Mouse (Mus musculus) midbrain, embryonic 14.5 days (tissue): Measurements from ENCODE around the gene Eif3d. TPM values are rescaled to one million over a fixed set of nuclear protein-coding genes. Genes with fewer than 3 reads are reported as not detected.
"Not testable (repeated sequence)": the region's sequence is repeated elsewhere in the genome, so short reads cannot be mapped to it uniquely, and the experiment has no call there.

ENCODE experiments used
- ATAC-seq: fragments of 200-750 bp; cut with Nextera tagmentation; 2 replicates; pipeline ENCODE4 v1.8.0; 2017; ENCODE audit warnings: moderate number of reproducible peaks, moderate library complexity; ENCODE audit not compliant: low FRiP score, low TSS enrichment
- DNase-seq: peaks from one replicate; pipeline ENCODE4 v3.0.0-alpha.2; 2015
- H3K27ac ChIP-seq: fragments of 300-500 bp; sonication (generic); replicated peaks from 2 replicates; pipeline ENCODE4 v1.5.1; 2014; ENCODE audit warnings: mild to moderate bottlenecking, low read depth, low read length, moderate library complexity
- H3K27me3 ChIP-seq: fragments of 300-500 bp; sonication (generic); 2 replicates; pipeline ENCODE4 v1.6.1; 2014; ENCODE audit warnings: low read length, control low read depth, mixed read lengths; ENCODE audit not compliant: control insufficient read depth, insufficient read depth
- H3K36me3 ChIP-seq: fragments of 300-500 bp; sonication (generic); 2 replicates; pipeline ENCODE4 v1.6.1; 2014; ENCODE audit warnings: low read length, control low read depth; ENCODE audit not compliant: control insufficient read depth, insufficient read depth
- H3K4me1 ChIP-seq: fragments of 300-500 bp; sonication (generic); 2 replicates; pipeline ENCODE4 v1.6.1; 2014; ENCODE audit warnings: mild to moderate bottlenecking, antibody characterized with exemption, low read length, control low read depth; ENCODE audit not compliant: control insufficient read depth, insufficient read depth
- H3K4me2 ChIP-seq: fragments of 300-500 bp; sonication (generic); 2 replicates; pipeline ENCODE4 v1.6.1; 2014; ENCODE audit warnings: mild to moderate bottlenecking, low read length, moderate library complexity
- H3K4me3 ChIP-seq: fragments of 300-500 bp; sonication (generic); replicated peaks from 2 replicates; pipeline ENCODE4 v1.5.1; 2014; ENCODE audit warnings: low read depth, low read length
- H3K9ac ChIP-seq: fragments of 300-500 bp; sonication (generic); replicated peaks from 2 replicates; pipeline ENCODE4 v1.6.1; 2014; ENCODE audit warnings: mild to moderate bottlenecking, low read length, moderate library complexity
- H3K9me3 ChIP-seq: fragments of 300-500 bp; sonication (generic); 2 replicates; pipeline ENCODE4 v1.6.1; 2016; ENCODE audit warnings: low read length, control low read depth, mixed read lengths; ENCODE audit not compliant: control insufficient read depth
- WGBS: fragments of 180-500 bp; shearing (Covaris S2); extraction: QIAGEN DNeasy Blood & Tissue Kit; methylation state at CpG from one replicate; pipeline ENCODE4 v1.1.7; 2014; 5-methylcytosine and 5-hydroxymethylcytosine counted together
- polyA plus RNA-seq: library from polyadenylated mRNA; unstranded; fragments of >200 nt; fragmentation: Nextera tagmentation; extraction: Ambion mirVana; gene quantifications from 2 replicates; pipeline ENCODE4 v1.2.1, GENCODE M21; 2014

Eif3d gene
- polyA plus RNA-seq = 178 and 186 TPM in 2 replicates

DNA sequence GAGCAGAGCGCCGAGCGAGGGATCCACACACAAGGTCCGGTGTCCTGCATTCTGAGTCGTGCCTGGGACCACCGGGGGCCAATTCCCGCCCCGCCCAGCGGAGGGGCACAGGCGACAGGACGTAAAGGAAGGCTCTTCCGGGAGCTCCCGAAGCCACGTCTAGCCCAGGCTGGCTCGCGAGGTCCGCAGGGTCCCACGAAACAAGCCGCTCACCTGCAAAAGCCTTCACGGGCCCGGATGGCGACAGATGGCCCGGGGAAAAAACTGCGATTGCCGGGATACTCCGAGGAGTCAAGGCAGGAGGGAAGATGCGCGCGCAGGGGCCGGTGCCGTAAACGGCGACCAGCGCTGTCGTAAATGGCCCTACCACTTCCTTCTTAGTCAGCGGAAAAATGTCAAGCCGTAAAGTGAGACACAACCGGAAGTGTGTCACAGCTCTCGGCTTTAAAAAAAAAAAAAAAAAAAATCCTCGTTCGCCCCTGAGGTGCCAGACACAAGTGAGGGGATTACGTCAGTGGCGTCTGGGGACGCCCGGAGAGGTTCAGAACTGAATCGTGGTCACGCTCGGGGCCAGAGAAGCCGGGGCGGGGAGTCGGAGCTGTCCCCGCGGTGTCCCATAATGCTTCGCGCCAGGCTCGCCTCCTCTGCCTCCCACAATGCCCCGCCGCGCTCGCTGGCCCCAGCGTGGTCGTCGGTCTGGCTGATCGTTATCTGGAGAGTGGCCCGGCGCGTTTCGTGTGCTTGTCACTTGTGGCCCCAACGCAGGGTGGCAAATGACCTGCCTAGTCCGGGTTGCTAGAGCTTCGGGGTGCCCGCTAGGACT, at the start of gene Eif3d:
Gene Eif3d, minus strand, starts transcription at position 344 of the 823 bp plus-strand sequence.
- ATAC-seq = peak; percentile 87
- H3K36me3 ChIP-seq = peaks cover 27% of the 10 kb centered on the region
- DNase-seq = peak; percentile 97
- WGBS = under 1% methylated on average over 72 of the region's 72 CpGs
- no peaks in the 10 kb centered on the region for H3K9me3 ChIP-seq
- peak within 1 kb of the TSS; percentile 96 for H3K9ac ChIP-seq
- H3K4me2 ChIP-seq = peak within 1 kb of the TSS; percentile 98
- no peaks in the 10 kb centered on the region for H3K27me3 ChIP-seq
- H3K4me1 ChIP-seq = peaks cover 14% of the 10 kb centered on the region
- H3K27ac ChIP-seq = peak within 1 kb of the TSS; percentile 99
- peak within 1 kb of the TSS; percentile 89 for H3K4me3 ChIP-seq

DNA sequence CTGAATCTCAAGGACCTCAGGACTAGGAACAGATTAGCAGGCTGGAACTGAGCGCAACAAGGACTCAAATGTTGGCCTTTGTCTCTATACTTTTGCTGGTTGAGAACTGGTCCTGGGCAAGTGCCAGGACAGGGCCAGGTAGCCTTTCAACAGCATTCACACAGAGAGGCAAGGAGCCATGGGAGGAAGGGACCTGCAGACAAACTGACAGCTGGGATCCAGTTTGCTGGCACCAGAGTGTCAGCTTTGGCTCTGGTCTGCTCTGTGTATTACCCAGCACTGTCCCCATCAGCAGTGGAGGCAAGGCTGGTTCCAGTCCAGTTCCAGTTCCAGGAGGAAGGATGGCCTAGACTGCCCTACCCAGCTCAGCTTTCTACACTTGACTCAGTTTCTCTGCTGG, 43.4 kb upstream of the Eif3d start:
- H3K4me2 ChIP-seq = no peak overlapping the region
- H3K4me1 ChIP-seq = no peaks in the 10 kb centered on the region
- H3K27me3 ChIP-seq = no peaks in the 10 kb centered on the region
- no peak overlapping the region for H3K9ac ChIP-seq
- H3K9me3 ChIP-seq = no peaks in the 10 kb centered on the region
- H3K4me3 ChIP-seq = no peak overlapping the region
- no peak for ATAC-seq
- no peak for DNase-seq
- 89% methylated on average over 1 of the region's 1 CpGs for WGBS
- no peaks in the 10 kb centered on the region for H3K36me3 ChIP-seq
- no peak overlapping the region for H3K27ac ChIP-seq

- not testable (repeated sequence) for H3K9me3 ChIP-seq, H3K4me2 ChIP-seq, H3K4me3 ChIP-seq, H3K9ac ChIP-seq, H3K4me1 ChIP-seq, H3K36me3 ChIP-seq, H3K27ac ChIP-seq, DNase-seq, ATAC-seq, H3K27me3 ChIP-seq
- 93% methylated on average over 8 of the region's 8 CpGs for WGBS
These were observed 37.6 kb upstream of the Eif3d start for GRCm38 (mm10) chr15:78008206-78008605.

GRCm38 (mm10) chr15:78003929-78004328, 33.3 kb upstream of the Eif3d start:
- Histone ChIP-seq H3K9me3 (no peaks in the 10 kb centered on the region), H3K9ac (no peak overlapping the region), H3K27ac (no peak overlapping the region), H3K4me3 (no peak overlapping the region), H3K27me3 (no peaks in the 10 kb centered on the region), H3K4me1 (no peaks in the 10 kb centered on the region; the same call in 1 of the 2 replicates), H3K4me2 (no peak overlapping the region), H3K36me3 (no peaks in the 10 kb centered on the region)
- 54% methylated on average over 9 of the region's 9 CpGs for WGBS
- no peak for DNase-seq
- no peak for ATAC-seq

DNA sequence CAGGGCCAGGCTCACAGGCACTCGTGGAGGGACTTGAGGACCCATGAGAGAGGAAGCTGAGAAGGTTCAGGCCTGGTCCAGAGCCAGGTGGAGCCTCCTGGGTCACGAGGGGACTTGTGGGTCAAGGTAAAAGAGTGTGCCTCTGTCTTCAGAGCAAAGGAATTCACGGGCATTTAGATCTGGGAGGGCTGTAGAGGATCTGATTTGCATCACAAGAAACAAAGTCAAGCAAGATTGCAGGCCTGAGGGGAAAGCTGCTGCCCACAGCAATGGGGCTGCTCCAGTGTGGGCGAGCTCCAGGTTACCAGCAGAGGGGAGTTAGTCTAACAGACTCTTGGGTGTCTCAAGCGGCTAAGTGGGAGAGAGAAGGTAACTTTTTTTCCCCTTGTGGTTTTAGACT, 30.8 kb upstream of the Eif3d start:
- ATAC-seq = no peak
- no peaks in the 10 kb centered on the region for H3K27me3 ChIP-seq
- H3K36me3 ChIP-seq = no peaks in the 10 kb centered on the region
- DNase-seq = no peak
- no peak overlapping the region for H3K9ac ChIP-seq
- H3K4me2 ChIP-seq = no peak overlapping the region
- no peak overlapping the region for H3K4me3 ChIP-seq
- H3K27ac ChIP-seq = no peak overlapping the region
- 7% methylated on average over 5 of the region's 5 CpGs for WGBS
- 0 out of 2 replicates have a peak, but pooled peaks cover 3% of the 10 kb centered on the region for H3K4me1 ChIP-seq
- H3K9me3 ChIP-seq = no peaks in the 10 kb centered on the region

DNA sequence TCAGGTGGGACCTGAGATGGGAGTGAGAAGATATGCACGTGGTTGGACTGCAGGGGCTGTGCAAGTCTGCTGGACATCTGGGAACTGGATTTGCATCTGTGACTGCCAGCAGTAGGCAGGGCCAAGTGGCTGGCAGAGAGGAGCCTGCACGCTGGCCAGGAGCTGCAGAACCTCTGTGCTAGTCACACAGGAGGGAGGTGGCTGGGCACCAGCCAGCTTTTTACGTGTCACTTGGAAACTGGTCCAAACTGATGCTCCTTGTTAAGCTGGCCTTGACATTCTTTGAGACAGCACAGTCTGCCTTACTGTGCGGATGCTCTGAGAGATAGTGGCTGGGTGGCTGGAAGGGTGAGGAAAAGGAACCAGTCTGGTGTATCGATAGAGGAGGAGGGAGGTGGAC, 17.9 kb upstream of the Eif3d start:
- H3K27me3 ChIP-seq = no peaks in the 10 kb centered on the region
- H3K27ac ChIP-seq = no peak overlapping the region
- H3K4me1 ChIP-seq = no peaks in the 10 kb centered on the region
- no peaks in the 10 kb centered on the region for H3K9me3 ChIP-seq
- no peak overlapping the region for H3K4me3 ChIP-seq
- ATAC-seq (no peak), DNase-seq (no peak)
- H3K36me3 ChIP-seq = 0 out of 2 replicates have a peak, but pooled peaks cover 2% of the 10 kb centered on the region
- H3K4me2 ChIP-seq = no peak overlapping the region
- H3K9ac ChIP-seq = no peak overlapping the region
- 76% methylated on average over 5 of the region's 5 CpGs for WGBS

- no peaks in the 10 kb centered on the region for H3K27me3 ChIP-seq
- no peaks in the 10 kb centered on the region for H3K9me3 ChIP-seq
- ATAC-seq = no peak
- no peak overlapping the region for H3K9ac ChIP-seq
- H3K36me3 ChIP-seq = no peaks in the 10 kb centered on the region
- no peak for DNase-seq
- H3K4me1 ChIP-seq = no peaks in the 10 kb centered on the region
- no peak overlapping the region for H3K4me2 ChIP-seq
- 44% methylated on average over 3 of the region's 3 CpGs for WGBS
- H3K27ac ChIP-seq = no peak overlapping the region
- no peak overlapping the region for H3K4me3 ChIP-seq
These were observed 12.8 kb upstream of the Eif3d start for GRCm38 (mm10) chr15:77983391-77983790.

DNA sequence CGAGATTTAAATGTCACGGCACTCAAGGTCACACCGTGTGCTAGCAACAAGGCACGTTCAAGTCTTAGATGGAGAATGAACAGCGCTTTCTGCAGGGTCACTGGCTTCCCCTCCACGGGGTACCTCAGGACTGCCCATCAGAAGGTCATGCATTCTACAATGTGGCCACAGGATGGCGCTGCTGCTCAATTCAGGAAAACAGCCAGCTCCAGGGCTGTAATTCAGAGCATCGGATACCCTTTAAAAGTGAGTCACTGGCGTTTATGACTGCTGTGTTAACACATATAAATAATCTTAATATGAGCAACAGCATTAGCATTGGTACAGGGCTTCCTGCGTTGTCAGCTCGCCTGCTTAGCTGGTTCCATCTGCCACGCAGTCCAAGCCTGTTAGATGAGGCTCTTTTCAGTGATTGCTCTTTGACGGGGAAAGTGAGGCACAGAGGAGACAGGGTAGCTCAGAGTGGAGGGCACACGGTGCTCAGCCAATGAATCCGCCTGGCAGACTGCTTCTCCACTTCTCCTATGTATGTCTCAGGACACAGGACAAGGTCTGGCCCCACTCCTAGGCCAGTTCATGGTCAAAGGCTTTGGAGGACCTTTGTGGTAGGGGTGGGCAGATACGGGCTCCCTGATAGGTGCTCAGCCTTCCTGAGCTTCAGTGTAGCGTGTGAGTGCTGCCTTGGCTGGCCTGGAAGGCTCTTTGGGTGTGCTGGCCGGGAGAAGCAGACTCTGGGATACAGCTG, 11.8 kb upstream of the Eif3d start:
- Histone ChIP-seq H3K36me3 (no peaks in the 10 kb centered on the region), H3K4me3 (no peak overlapping the region), H3K9ac (no peak overlapping the region), H3K9me3 (no peaks in the 10 kb centered on the region), H3K4me2 (no peak overlapping the region), H3K27me3 (no peaks in the 10 kb centered on the region), H3K4me1 (no peaks in the 10 kb centered on the region), H3K27ac (no peak overlapping the region)
- ATAC-seq (no peak), DNase-seq (peak; percentile 88)
- WGBS = 25% methylated on average over 18 of the region's 18 CpGs
